Mouse (Mus musculus): ENCODE measurements around the gene Asb9. TPM values are rescaled to one million over a fixed set of nuclear protein-coding genes. Genes with fewer than 3 reads are reported as not detected.

Asb9 gene
- polyA plus RNA-seq, 1 experiment = not detected

DNA sequence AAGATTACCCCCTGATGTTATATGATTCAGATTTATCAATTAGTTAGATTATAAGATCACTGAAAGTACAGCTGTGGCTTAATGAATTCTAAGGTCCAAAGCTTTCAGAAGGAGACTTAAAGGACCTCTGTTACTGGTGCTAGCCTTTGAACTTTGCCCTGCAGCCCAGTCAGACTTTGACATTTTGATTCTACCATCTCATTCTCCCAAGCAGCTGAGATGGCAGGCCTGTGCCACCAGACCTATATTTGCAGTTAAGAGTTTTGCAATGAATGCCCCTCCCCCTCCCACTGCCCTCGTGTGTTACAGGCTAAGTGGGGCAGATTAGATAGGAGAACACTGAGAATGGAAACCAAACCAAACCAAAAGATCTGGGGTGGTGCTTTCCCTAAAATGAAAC lies 20.4 kb downstream of the Asb9 start:
- H3K4me1 ChIP-seq (ENCODE audit: control insufficient read depth, insufficient read depth, low read length) = no peaks in the 10 kb centered on the region

GRCm38 (mm10) chrX:164541436-164542317 lies 35.5 kb downstream of the Asb9 start:
- no peaks in the 10 kb centered on the region for H3K4me1 ChIP-seq (ENCODE audit: control insufficient read depth, insufficient read depth, low read length)

More for the DNA sequence above, 20.4 kb downstream of the Asb9 start:
- Histone ChIP-seq H3K36me3 (ENCODE audit: control insufficient read depth, insufficient read depth, low read length, poor library complexity, severe bottlenecking) (no peaks in the 10 kb centered on the region), H3K9ac (ENCODE audit: low read depth, poor library complexity, severe bottlenecking) (no peak overlapping the region), H3K4me3 (ENCODE audit: low read depth, low read length) (no peak overlapping the region), H3K9me3 (replicated peaks; ENCODE audit: control insufficient read depth, insufficient read depth, low read length, poor library complexity, severe bottlenecking) (no peaks in the 10 kb centered on the region), H3K27me3 (ENCODE audit: control insufficient read depth, insufficient read depth, low read length, poor library complexity, severe bottlenecking) (no peaks in the 10 kb centered on the region), H3K27ac (ENCODE audit: insufficient read depth, low read length) (no peak overlapping the region)
- TF ChIP-seq EP300 (IDR thresholded peaks at IDR 0.05; ENCODE audit: insufficient read depth, low read depth, low read length) = no peak
- no peak for TF ChIP-seq POLR2A (IDR thresholded peaks at IDR 0.05; ENCODE audit: insufficient read depth, low read length)
- no peak for TF ChIP-seq CTCF (IDR thresholded peaks at IDR 0.05; ENCODE audit: low read depth, low read length)

GRCm38 (mm10) chrX:164570195-164570594 lies 64.1 kb downstream of the Asb9 start:
- Histone ChIP-seq H3K36me3 (ENCODE audit: control insufficient read depth, insufficient read depth, low read length, poor library complexity, severe bottlenecking) (no peaks in the 10 kb centered on the region), H3K27me3 (ENCODE audit: control insufficient read depth, insufficient read depth, low read length, poor library complexity, severe bottlenecking) (no peaks in the 10 kb centered on the region), H3K27ac (ENCODE audit: insufficient read depth, low read length) (no peak overlapping the region), H3K9ac (ENCODE audit: low read depth, poor library complexity, severe bottlenecking) (no peak overlapping the region), H3K4me3 (ENCODE audit: low read depth, low read length) (no peak overlapping the region), H3K4me1 (ENCODE audit: control insufficient read depth, insufficient read depth, low read length) (no peaks in the 10 kb centered on the region), H3K9me3 (replicated peaks; ENCODE audit: control insufficient read depth, insufficient read depth, low read length, poor library complexity, severe bottlenecking) (no peaks in the 10 kb centered on the region)
- TF ChIP-seq EP300 (IDR thresholded peaks at IDR 0.05; ENCODE audit: insufficient read depth, low read depth, low read length) (no peak), CTCF (IDR thresholded peaks at IDR 0.05; ENCODE audit: low read depth, low read length) (no peak), POLR2A (IDR thresholded peaks at IDR 0.05; ENCODE audit: insufficient read depth, low read length) (no peak)

More at GRCm38 (mm10) chrX:164541436-164542317, 35.5 kb downstream of the Asb9 start:
- Histone ChIP-seq H3K4me3 (ENCODE audit: low read depth, low read length) (no peak overlapping the region), H3K27me3 (ENCODE audit: control insufficient read depth, insufficient read depth, low read length, poor library complexity, severe bottlenecking) (no peaks in the 10 kb centered on the region), H3K27ac (ENCODE audit: insufficient read depth, low read length) (no peak overlapping the region), H3K9me3 (replicated peaks; ENCODE audit: control insufficient read depth, insufficient read depth, low read length, poor library complexity, severe bottlenecking) (no peaks in the 10 kb centered on the region), H3K9ac (ENCODE audit: low read depth, poor library complexity, severe bottlenecking) (no peak overlapping the region), H3K36me3 (ENCODE audit: control insufficient read depth, insufficient read depth, low read length, poor library complexity, severe bottlenecking) (no peaks in the 10 kb centered on the region)
- TF ChIP-seq POLR2A (IDR thresholded peaks at IDR 0.05; ENCODE audit: insufficient read depth, low read length) = no peak
- TF ChIP-seq EP300 (IDR thresholded peaks at IDR 0.05; ENCODE audit: insufficient read depth, low read depth, low read length) = no peak
- no peak for TF ChIP-seq CTCF (IDR thresholded peaks at IDR 0.05; ENCODE audit: low read depth, low read length)

DNA sequence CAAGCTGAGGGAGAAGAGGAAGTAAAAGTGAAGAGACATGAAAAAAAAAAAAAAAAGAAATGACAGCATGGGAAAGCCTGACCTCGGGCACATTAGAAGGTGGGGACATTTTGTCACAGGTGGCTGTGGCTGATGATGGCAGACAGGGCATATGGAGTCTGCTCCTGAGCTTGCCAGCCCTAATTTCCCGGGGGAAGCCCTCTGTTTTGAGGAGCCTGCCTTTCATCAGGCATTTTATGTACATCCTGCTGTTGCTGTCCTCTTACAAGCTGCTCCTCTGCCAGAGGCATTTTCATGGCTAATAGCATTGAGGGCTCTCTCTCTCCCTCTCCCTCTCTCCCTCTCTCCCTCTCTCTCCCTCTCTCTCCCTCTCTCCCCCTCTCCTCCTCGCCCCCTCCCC lies 70.8 kb downstream of the Asb9 start:
- Histone ChIP-seq H3K36me3 (ENCODE audit: control insufficient read depth, insufficient read depth, low read length, poor library complexity, severe bottlenecking) (no peaks in the 10 kb centered on the region), H3K27me3 (ENCODE audit: control insufficient read depth, insufficient read depth, low read length, poor library complexity, severe bottlenecking) (no peaks in the 10 kb centered on the region), H3K9me3 (replicated peaks; ENCODE audit: control insufficient read depth, insufficient read depth, low read length, poor library complexity, severe bottlenecking) (no peaks in the 10 kb centered on the region), H3K9ac (ENCODE audit: low read depth, poor library complexity, severe bottlenecking) (no peak overlapping the region), H3K27ac (ENCODE audit: insufficient read depth, low read length) (no peak overlapping the region), H3K4me1 (ENCODE audit: control insufficient read depth, insufficient read depth, low read length) (no peaks in the 10 kb centered on the region), H3K4me3 (ENCODE audit: low read depth, low read length) (no peak overlapping the region)
- no peak for TF ChIP-seq EP300 (IDR thresholded peaks at IDR 0.05; ENCODE audit: insufficient read depth, low read depth, low read length)
- TF ChIP-seq CTCF (IDR thresholded peaks at IDR 0.05; ENCODE audit: low read depth, low read length) = no peak
- TF ChIP-seq POLR2A (IDR thresholded peaks at IDR 0.05; ENCODE audit: insufficient read depth, low read length) = no peak

Other genes with a start within 250 kb of the Asb9 start
- gene Bmx, start 248.1 kb upstream of the Asb9 start, polyA plus RNA-seq (2011; ENCODE audit: insufficient read depth, insufficient read length, low read depth, missing spikeins) = not detected in 2 replicates
- 28.0 and 31.0 TPM in 2 replicates for gene Pir, start 237.0 kb upstream of the Asb9 start, polyA plus RNA-seq (2011; ENCODE audit: insufficient read depth, insufficient read length, low read depth, missing spikeins)
- gene Vegfd, start 132.9 kb upstream of the Asb9 start, polyA plus RNA-seq (2011; ENCODE audit: insufficient read depth, insufficient read length, low read depth, missing spikeins) = 2.6 and 3.4 TPM in 2 replicates
- gene Piga, start 86.5 kb upstream of the Asb9 start, polyA plus RNA-seq (2011; ENCODE audit: insufficient read depth, insufficient read length, low read depth, missing spikeins) = 25.9 and 29.0 TPM in 2 replicates
- not detected in 2 replicates for gene Asb11, start 69.3 kb upstream of the Asb9 start, polyA plus RNA-seq (2011; ENCODE audit: insufficient read depth, insufficient read length, low read depth, missing spikeins)

Data from ES-Bruce4 (cell line).